Mouse (Mus musculus): ENCODE measurements around the gene Vps13d. TPM values are rescaled to one million over a fixed set of nuclear protein-coding genes. Genes with fewer than 3 reads are reported as not detected.
A peak's percentile ranks its signal among the peaks of the same experiment; 100 is the strongest.

Gene Vps13d
- polyA plus RNA-seq, 1 experiment from 2014 or later, result 11.4 TPM

- no peaks in the 10 kb centered on the region for H3K9me3 ChIP-seq (ENCODE audit: control insufficient read depth, low read length)
- WGBS, result 82% methylated on average over 6 of the region's 6 CpGs
- ATAC-seq, result no peak
- no peak overlapping the region for H3K4me2 ChIP-seq (ENCODE audit: low read length)
- H3K27me3 ChIP-seq (replicated peaks; ENCODE audit: control insufficient read depth, insufficient read depth, low read length), result no peaks in the 10 kb centered on the region
- H3K9ac ChIP-seq (ENCODE audit: low read depth, low read length), result no peak overlapping the region
- no peak overlapping the region for H3K4me3 ChIP-seq (ENCODE audit: low read length)
- H3K36me3 ChIP-seq (ENCODE audit: control insufficient read depth, insufficient read depth, low read length), result no peaks in the 10 kb centered on the region
- no peaks in the 10 kb centered on the region for H3K4me1 ChIP-seq (ENCODE audit: control insufficient read depth, insufficient read depth, low read depth, low read length)
- H3K27ac ChIP-seq (ENCODE audit: low read depth, low read length), result no peak overlapping the region
Observed at GRCm38 (mm10) chr4:144978039-144978438, 216.8 kb downstream of the Vps13d start.

GRCm38 (mm10) chr4:144977057-144977456 lies 217.7 kb downstream of the Vps13d start:
- Histone ChIP-seq H3K4me2 (ENCODE audit: low read length) (no peak overlapping the region), H3K4me1 (ENCODE audit: control insufficient read depth, insufficient read depth, low read depth, low read length) (no peaks in the 10 kb centered on the region), H3K36me3 (ENCODE audit: control insufficient read depth, insufficient read depth, low read length) (no peaks in the 10 kb centered on the region), H3K9me3 (ENCODE audit: control insufficient read depth, low read length) (no peaks in the 10 kb centered on the region), H3K27me3 (replicated peaks; ENCODE audit: control insufficient read depth, insufficient read depth, low read length) (no peaks in the 10 kb centered on the region), H3K4me3 (ENCODE audit: low read length) (no peak overlapping the region), H3K9ac (ENCODE audit: low read depth, low read length) (no peak overlapping the region), H3K27ac (ENCODE audit: low read depth, low read length) (no peak overlapping the region)
- ATAC-seq, result no peak
- WGBS, result 53% methylated on average over 1 of the region's 1 CpGs

- Histone ChIP-seq H3K36me3 (ENCODE audit: control insufficient read depth, insufficient read depth, low read length) (no peaks in the 10 kb centered on the region), H3K9ac (ENCODE audit: low read depth, low read length) (no peak overlapping the region), H3K4me3 (ENCODE audit: low read length) (no peak overlapping the region), H3K27ac (ENCODE audit: low read depth, low read length) (no peak overlapping the region), H3K4me1 (ENCODE audit: control insufficient read depth, insufficient read depth, low read depth, low read length) (no peaks in the 10 kb centered on the region), H3K27me3 (replicated peaks; ENCODE audit: control insufficient read depth, insufficient read depth, low read length) (no peaks in the 10 kb centered on the region), H3K9me3 (ENCODE audit: control insufficient read depth, low read length) (no peaks in the 10 kb centered on the region), H3K4me2 (ENCODE audit: low read length) (no peak overlapping the region)
- ATAC-seq, result no peak
- 52% methylated on average over 2 of the region's 2 CpGs for WGBS
Observed at GRCm38 (mm10) chr4:144975505-144975904, 219.3 kb downstream of the Vps13d start.

GRCm38 (mm10) chr4:144974458-144974857 lies 220.3 kb downstream of the Vps13d start:
- no peaks in the 10 kb centered on the region for H3K27me3 ChIP-seq (replicated peaks; ENCODE audit: control insufficient read depth, insufficient read depth, low read length)
- no peak overlapping the region for H3K4me2 ChIP-seq (ENCODE audit: low read length)
- ATAC-seq, result no peak
- H3K36me3 ChIP-seq (ENCODE audit: control insufficient read depth, insufficient read depth, low read length), result no peaks in the 10 kb centered on the region
- H3K27ac ChIP-seq (ENCODE audit: low read depth, low read length), result no peak overlapping the region
- no peaks in the 10 kb centered on the region for H3K4me1 ChIP-seq (ENCODE audit: control insufficient read depth, insufficient read depth, low read depth, low read length)
- no peaks in the 10 kb centered on the region for H3K9me3 ChIP-seq (ENCODE audit: control insufficient read depth, low read length)
- WGBS, result 84% methylated on average over 3 of the region's 3 CpGs
- H3K4me3 ChIP-seq (ENCODE audit: low read length), result no peak overlapping the region
- no peak overlapping the region for H3K9ac ChIP-seq (ENCODE audit: low read depth, low read length)

GRCm38 (mm10) chr4:144972948-144973720 lies 221.7 kb downstream of the Vps13d start:
- ATAC-seq, result peak; percentile 70; the same call in 1 of the 2 replicates
- Histone ChIP-seq H3K27ac (ENCODE audit: low read depth, low read length) (no peak overlapping the region), H3K4me2 (ENCODE audit: low read length) (no peak overlapping the region), H3K9me3 (ENCODE audit: control insufficient read depth, low read length) (no peaks in the 10 kb centered on the region), H3K36me3 (ENCODE audit: control insufficient read depth, insufficient read depth, low read length) (no peaks in the 10 kb centered on the region), H3K4me3 (ENCODE audit: low read length) (no peak overlapping the region), H3K9ac (ENCODE audit: low read depth, low read length) (no peak overlapping the region), H3K4me1 (ENCODE audit: control insufficient read depth, insufficient read depth, low read depth, low read length) (no peaks in the 10 kb centered on the region), H3K27me3 (replicated peaks; ENCODE audit: control insufficient read depth, insufficient read depth, low read length) (no peaks in the 10 kb centered on the region)
- WGBS, result 73% methylated on average over 6 of the region's 6 CpGs

GRCm38 (mm10) chr4:144971048-144971447 lies 223.8 kb downstream of the Vps13d start:
- 94% methylated on average over 2 of the region's 2 CpGs for WGBS
- H3K4me1 ChIP-seq (ENCODE audit: control insufficient read depth, insufficient read depth, low read depth, low read length), result no peaks in the 10 kb centered on the region
- no peak overlapping the region for H3K27ac ChIP-seq (ENCODE audit: low read depth, low read length)
- ATAC-seq, result no peak
- H3K4me3 ChIP-seq (ENCODE audit: low read length), result no peak overlapping the region
- H3K4me2 ChIP-seq (ENCODE audit: low read length), result no peak overlapping the region
- H3K9ac ChIP-seq (ENCODE audit: low read depth, low read length), result no peak overlapping the region
- H3K27me3 ChIP-seq (replicated peaks; ENCODE audit: control insufficient read depth, insufficient read depth, low read length), result no peaks in the 10 kb centered on the region
- H3K9me3 ChIP-seq (ENCODE audit: control insufficient read depth, low read length), result no peaks in the 10 kb centered on the region
- no peaks in the 10 kb centered on the region for H3K36me3 ChIP-seq (ENCODE audit: control insufficient read depth, insufficient read depth, low read length)

GRCm38 (mm10) chr4:144969030-144969429 lies 225.8 kb downstream of the Vps13d start:
- no peak overlapping the region for H3K27ac ChIP-seq (ENCODE audit: low read depth, low read length)
- H3K27me3 ChIP-seq (replicated peaks; ENCODE audit: control insufficient read depth, insufficient read depth, low read length), result no peaks in the 10 kb centered on the region
- no peak overlapping the region for H3K9ac ChIP-seq (ENCODE audit: low read depth, low read length)
- no peak overlapping the region for H3K4me2 ChIP-seq (ENCODE audit: low read length)
- no peaks in the 10 kb centered on the region for H3K36me3 ChIP-seq (ENCODE audit: control insufficient read depth, insufficient read depth, low read length)
- H3K4me3 ChIP-seq (ENCODE audit: low read length), result no peak overlapping the region
- WGBS, result 69% methylated on average over 6 of the region's 6 CpGs
- H3K4me1 ChIP-seq (ENCODE audit: control insufficient read depth, insufficient read depth, low read depth, low read length), result no peaks in the 10 kb centered on the region
- no peaks in the 10 kb centered on the region for H3K9me3 ChIP-seq (ENCODE audit: control insufficient read depth, low read length)
- no peak for ATAC-seq

GRCm38 (mm10) chr4:144968371-144968770 lies 226.4 kb downstream of the Vps13d start:
- H3K9ac ChIP-seq (ENCODE audit: low read depth, low read length), result no peak overlapping the region
- H3K27ac ChIP-seq (ENCODE audit: low read depth, low read length), result no peak overlapping the region
- no peaks in the 10 kb centered on the region for H3K9me3 ChIP-seq (ENCODE audit: control insufficient read depth, low read length)
- no peak overlapping the region for H3K4me3 ChIP-seq (ENCODE audit: low read length)
- H3K36me3 ChIP-seq (ENCODE audit: control insufficient read depth, insufficient read depth, low read length), result no peaks in the 10 kb centered on the region
- ATAC-seq, result no peak
- H3K4me1 ChIP-seq (ENCODE audit: control insufficient read depth, insufficient read depth, low read depth, low read length), result no peaks in the 10 kb centered on the region
- no peak overlapping the region for H3K4me2 ChIP-seq (ENCODE audit: low read length)
- WGBS, result 97% methylated on average over 3 of the region's 3 CpGs
- H3K27me3 ChIP-seq (replicated peaks; ENCODE audit: control insufficient read depth, insufficient read depth, low read length), result no peaks in the 10 kb centered on the region

GRCm38 (mm10) chr4:144965255-144965654 lies 229.6 kb downstream of the Vps13d start:
- 75% methylated on average over 2 of the region's 2 CpGs for WGBS
- Histone ChIP-seq H3K27ac (ENCODE audit: low read depth, low read length) (no peak overlapping the region), H3K4me2 (ENCODE audit: low read length) (no peak overlapping the region)

More at GRCm38 (mm10) chr4:144965255-144965654, 229.6 kb downstream of the Vps13d start:
- H3K4me3 ChIP-seq (ENCODE audit: low read length), result no peak overlapping the region
- no peaks in the 10 kb centered on the region for H3K36me3 ChIP-seq (ENCODE audit: control insufficient read depth, insufficient read depth, low read length)
- no peaks in the 10 kb centered on the region for H3K27me3 ChIP-seq (replicated peaks; ENCODE audit: control insufficient read depth, insufficient read depth, low read length)
- H3K9me3 ChIP-seq (ENCODE audit: control insufficient read depth, low read length), result no peaks in the 10 kb centered on the region
- ATAC-seq, result peak; percentile 69; the same call in 1 of the 2 replicates
- no peak overlapping the region for H3K9ac ChIP-seq (ENCODE audit: low read depth, low read length)
- H3K4me1 ChIP-seq (ENCODE audit: control insufficient read depth, insufficient read depth, low read depth, low read length), result no peaks in the 10 kb centered on the region
